Mouse (Mus musculus): ENCODE results near the gene Retsat.

DNA sequence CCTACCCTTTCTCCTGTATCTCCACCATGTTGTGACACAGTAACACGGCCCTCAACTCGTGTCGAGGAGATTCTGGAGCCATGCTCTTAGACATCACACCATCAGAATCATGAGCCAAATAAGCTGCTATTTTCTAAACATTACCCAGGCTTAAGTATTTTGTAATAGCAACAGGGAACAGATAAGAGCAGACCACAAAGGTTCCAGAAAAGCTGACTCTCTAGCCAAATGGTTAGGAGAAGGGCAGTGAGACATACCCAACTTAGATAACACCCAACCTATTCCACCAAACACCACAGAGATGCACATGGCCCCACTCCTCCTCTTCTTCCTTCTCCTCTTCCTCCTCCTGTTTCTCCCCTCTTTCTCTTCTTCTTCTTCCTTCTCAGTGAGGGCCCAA is 22.2 kb upstream of the Retsat start:
- TF ChIP-seq CTCF (IDR thresholded peaks at IDR 0.05; ENCODE audit: control insufficient read depth, insufficient read depth, low read length) (no peak), POLR2A (IDR thresholded peaks at IDR 0.05; ENCODE audit: borderline replicate concordance, control insufficient read depth, low read depth, low read length) (no peak)

Data from bone marrow, adult 2 months (tissue).